Mouse (Mus musculus) small intestine, adult 2 months (tissue): ENCODE measurements around the gene Sema4b.

ENCODE experiments used
- CTCF ChIP-seq: fragments of 200-500 bp; IDR thresholded peaks from 2 replicates; pipeline ENCODE4 v1.5.1; 2012; ENCODE audit warnings: low read depth, mild to moderate bottlenecking, control low read depth, inconsistent platforms, low read length, moderate library complexity, mixed read lengths; ENCODE audit not compliant: insufficient replicate concordance, insufficient read length; ENCODE audit errors: extremely low read depth
- POLR2A ChIP-seq: fragments of 200-500 bp; IDR thresholded peaks from 2 replicates; pipeline ENCODE4 v1.6.1; 2012; ENCODE audit warnings: low read depth, mild to moderate bottlenecking, control low read depth, inconsistent platforms, low read length, moderate library complexity

- TF ChIP-seq CTCF, result no peak
- TF ChIP-seq POLR2A, result no peak
Observed at GRCm38 (mm10) chr7:80204961-80205360, 18.3 kb downstream of the Sema4b start.
